In the genomic region with DNA sequence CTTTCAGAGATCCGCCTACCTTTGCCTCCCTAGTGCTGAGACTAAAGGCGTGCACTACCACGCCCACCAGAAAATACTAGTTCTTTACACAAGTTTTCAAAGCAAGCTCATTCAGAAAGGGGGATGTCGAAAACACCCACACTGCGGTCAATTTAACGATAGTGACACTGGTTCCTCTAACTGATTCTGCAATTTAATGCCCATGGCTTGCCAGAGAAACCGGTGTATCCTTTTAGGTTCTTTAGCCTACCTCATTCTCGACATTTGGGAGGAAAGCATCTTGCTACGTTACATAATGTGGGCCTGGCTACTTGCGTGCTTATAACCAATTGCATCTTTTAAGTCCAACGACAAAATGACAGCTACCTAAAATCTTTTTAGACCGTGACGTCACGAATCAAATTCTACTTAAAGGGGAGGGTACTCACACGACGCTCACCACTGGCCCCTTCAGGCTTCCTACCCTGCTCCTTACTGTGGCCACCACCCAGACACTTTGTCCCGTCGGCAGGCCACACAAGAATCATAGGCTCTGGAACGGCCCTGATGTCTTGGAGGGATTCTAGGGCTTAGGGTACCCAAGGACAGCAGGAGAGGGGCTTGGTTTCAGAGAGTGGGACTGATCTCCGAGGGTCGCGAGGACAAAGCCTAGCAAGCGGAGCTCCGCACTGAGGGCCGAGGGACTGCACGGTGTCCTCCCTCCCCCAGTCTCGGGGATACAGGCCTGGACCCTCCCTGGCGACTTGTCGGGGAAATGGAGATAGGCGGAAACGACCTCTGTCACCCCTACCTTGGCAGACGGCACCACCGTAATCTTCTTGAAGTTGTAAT, we compare ENCODE assay signal across 9 mouse cellular contexts. TPM values are rescaled to one million over a fixed set of nuclear protein-coding genes. Genes with fewer than 3 reads are reported as not detected.
A peak's percentile ranks its signal among the peaks of the same experiment; 100 is the strongest.
DNase-seq lines count a peak whose midpoint lies in the region; ATAC-seq and TF ChIP-seq lines count a peak whose summit lies in the region.
"Had no signal": no experiment of that assay in that cellular context is flagged by ENCODE, and none has a peak within 500 bp of the region (broad histone marks: within the 10 kb centered on the region; RNA-seq: fewer than 3 reads in every experiment).

No protein-coding gene starts in this region.

- peak overlapping the region; percentile 78 for H3K9ac ChIP-seq in heart, postnatal 0 days (replicated peaks; ENCODE audit: low read depth, low read length)
- peak overlapping the region; percentile 81 for H3K9ac ChIP-seq in hindbrain, embryonic 15.5 days

- peak overlapping the region; percentile 94 for H3K4me2 ChIP-seq in heart, postnatal 0 days (ENCODE audit: low read depth, low read length)
- H3K4me2 ChIP-seq in hindbrain, embryonic 15.5 days: peak overlapping the region; percentile 67

- ATAC-seq in heart, postnatal 0 days (ENCODE audit: insufficient read depth, low read depth): peak; percentile 28
- peak; percentile 40 for ATAC-seq in common myeloid progenitor, adult 5-6 weeks (replicated peaks; ENCODE audit: low read depth, poor library complexity, severe bottlenecking)
- peak; percentile 87 for ATAC-seq in hindbrain, embryonic 15.5 days (ENCODE audit: low FRiP score, low read depth)
- ATAC-seq in megakaryocyte, adult 5-6 weeks (ENCODE audit: poor library complexity, severe bottlenecking): peak; percentile 51

- H3K4me1 ChIP-seq in heart, postnatal 0 days (ENCODE audit: control insufficient read depth, insufficient read depth): peaks cover 9% of the 10 kb centered on the region
- peaks cover 53% of the 10 kb centered on the region for H3K4me1 ChIP-seq in E14TG2a.4 (replicated peaks; ENCODE audit: low read depth, low read length)
- H3K4me1 ChIP-seq in hindbrain, embryonic 15.5 days (replicated peaks): peaks cover 21% of the 10 kb centered on the region

- H3K27me3 ChIP-seq in heart, postnatal 0 days (ENCODE audit: control insufficient read depth, insufficient read depth, low read length): no peaks in the 10 kb centered on the region
- H3K27me3 ChIP-seq in E14TG2a.4 (ENCODE audit: insufficient read depth, low read length): no peaks in the 10 kb centered on the region
- H3K27me3 ChIP-seq in hindbrain, embryonic 15.5 days: no peaks in the 10 kb centered on the region

- DNase-seq in heart, postnatal 0 days (ENCODE audit: low spot score): no peak
- DNase-seq in heart, adult 8-10 months (ENCODE audit: low spot score): no peak
- DNase-seq in spleen, postnatal 4 days (ENCODE audit: low spot score in 2 of 2): no peak
- DNase-seq in adrenal gland, adult 18-20 months (ENCODE audit: low spot score in 2 of 2): no peak

- peak overlapping the region; percentile 77 for H3K27ac ChIP-seq in heart, postnatal 0 days (ENCODE audit: low read depth)
- peak overlapping the region; percentile 93 for H3K27ac ChIP-seq in hindbrain, embryonic 15.5 days (replicated peaks)

- WGBS in heart, postnatal 0 days: 2% methylated on average over 33 of the region's 33 CpGs
- 4% methylated on average over 33 of the region's 33 CpGs for WGBS in hindbrain, embryonic 15.5 days

- peaks cover 12% of the 10 kb centered on the region for H3K36me3 ChIP-seq in heart, postnatal 0 days (replicated peaks; ENCODE audit: control insufficient read depth, insufficient read depth, low read length)
- H3K36me3 ChIP-seq in E14TG2a.4 (ENCODE audit: insufficient read depth, low read length): peaks cover 31% of the 10 kb centered on the region
- H3K36me3 ChIP-seq in hindbrain, embryonic 15.5 days: peaks cover 1% of the 10 kb centered on the region; the same call in 1 of the 2 replicates

- peak overlapping the region; percentile 90 for H3K4me3 ChIP-seq in heart, postnatal 0 days (ENCODE audit: low read depth, low read length)
- peak overlapping the region; percentile 100 for H3K4me3 ChIP-seq in E14TG2a.4 (replicated peaks; ENCODE audit: low read length)
- peak overlapping the region; percentile 93 for H3K4me3 ChIP-seq in hindbrain, embryonic 15.5 days

- TF ChIP-seq EP300 in heart, postnatal 0 days (IDR thresholded peaks at IDR 0.05; ENCODE audit: low read depth): no peak

- TF ChIP-seq CTCF in heart, postnatal 0 days (IDR thresholded peaks at IDR 0.05; ENCODE audit: low read depth): no peak
- TF ChIP-seq CTCF in E14TG2a.4 (conservative IDR thresholded peaks at IDR 0.05; ENCODE audit: low read length): no peak

- no peaks in the 10 kb centered on the region for H3K9me3 ChIP-seq in heart, postnatal 0 days (replicated peaks; ENCODE audit: control insufficient read depth, low read length)
- no peaks in the 10 kb centered on the region for H3K9me3 ChIP-seq in E14TG2a.4 (ENCODE audit: low read length)
- H3K9me3 ChIP-seq in hindbrain, embryonic 15.5 days: no peaks in the 10 kb centered on the region

RNA-seq across cellular contexts. Expression of a gene that starts 0.5 kb away (rescaled TPM):
- total RNA-seq in heart, postnatal 0 days (2014; rRNA removed; ENCODE audit: low replicate concordance): 4.2 and 13.8 TPM in 2 replicates
- 37.5 and 42.5 TPM in 2 replicates for polyA plus RNA-seq in heart, postnatal 0 days (2015; fragmentation: Nextera tagmentation; extraction: Ambion mirVana)
- 10 to 100 TPM; 38.4 to 40.3 (median 39.8) TPM for total RNA-seq in heart, adult 8-10 months (2022)
- 164 and 207 TPM in 2 replicates for total RNA-seq in common myeloid progenitor, adult 5-6 weeks (2017)
- 61.0 and 62.6 TPM in 2 replicates for polyA plus RNA-seq in hindbrain, embryonic 15.5 days (2015; fragmentation: Nextera tagmentation; extraction: Ambion mirVana)
- 34.7 and 35.2 TPM in 2 replicates for total RNA-seq in megakaryocyte, adult 5-6 weeks (2015)
- 45.2 and 50.9 TPM in 2 replicates for total RNA-seq in megakaryocyte, adult 5-6 weeks (2017)
- 10 to 100 TPM; 70.7 to 72.4 TPM for total RNA-seq in adrenal gland, adult 18-20 months (2021)

RNA-seq across cellular contexts. Expression of a gene that starts 42.7 kb away (rescaled TPM):
- not detected in 2 replicates for total RNA-seq in heart, postnatal 0 days (2014; rRNA removed; ENCODE audit: low replicate concordance)
- not detected in 2 replicates for polyA plus RNA-seq in heart, postnatal 0 days (2015; fragmentation: Nextera tagmentation; extraction: Ambion mirVana)
- total RNA-seq in heart, adult 8-10 months (2022): not detected
- not detected in 2 replicates for total RNA-seq in common myeloid progenitor, adult 5-6 weeks (2017)
- not detected in 2 replicates for polyA plus RNA-seq in hindbrain, embryonic 15.5 days (2015; fragmentation: Nextera tagmentation; extraction: Ambion mirVana)
- total RNA-seq in megakaryocyte, adult 5-6 weeks (2015): not detected in 2 replicates
- not detected in 2 replicates for total RNA-seq in megakaryocyte, adult 5-6 weeks (2017)
- total RNA-seq in adrenal gland, adult 18-20 months (2021): not detected
- polyA plus RNA-seq: gonadal fat pad, adult 2 months had no signal

RNA-seq across cellular contexts. Expression of a gene that starts 47.3 kb away (rescaled TPM):
- total RNA-seq in heart, postnatal 0 days (2014; rRNA removed; ENCODE audit: low replicate concordance): not detected in 2 replicates
- not detected in 2 replicates for polyA plus RNA-seq in heart, postnatal 0 days (2015; fragmentation: Nextera tagmentation; extraction: Ambion mirVana)
- not detected for total RNA-seq in heart, adult 8-10 months (2022)
- not detected in 2 replicates for total RNA-seq in common myeloid progenitor, adult 5-6 weeks (2017)
- not detected in 2 replicates for polyA plus RNA-seq in hindbrain, embryonic 15.5 days (2015; fragmentation: Nextera tagmentation; extraction: Ambion mirVana)
- not detected in 2 replicates for total RNA-seq in megakaryocyte, adult 5-6 weeks (2015)
- total RNA-seq in megakaryocyte, adult 5-6 weeks (2017): not detected in 2 replicates
- not detected for total RNA-seq in adrenal gland, adult 18-20 months (2021)
- polyA plus RNA-seq: gonadal fat pad, adult 2 months had no signal

Comparison
In these comparisons a context has a peak if more than half of its experiments do, and no peak if none do; other contexts are left out.
1. ATAC-seq: peak in every context shown above with its lines; median percentile 87 in hindbrain, embryonic 15.5 days; 51 in megakaryocyte, adult 5-6 weeks; 40 in common myeloid progenitor, adult 5-6 weeks; 28 in heart, postnatal 0 days.